Mouse (Mus musculus) hindbrain, embryonic 11.5 days (tissue): ENCODE measurements at regions not wholly inside any gene's neighbourhood (a gene's known extent, or its start where the extent isn't known, plus 50 kb on each side); places are given as distances from the start of the nearest gene placed in this dataset.

Experiments used
- ATAC-seq: fragments of 200-750 bp; cut with Nextera tagmentation; 2 replicates; pipeline ENCODE4 v1.8.0; 2017; ENCODE audit warnings: mild to moderate bottlenecking, moderate TSS enrichment, moderate library complexity; ENCODE audit not compliant: low FRiP score
- DNase-seq: peaks from one replicate; pipeline ENCODE4 v3.0.0-alpha.2; 2015; ENCODE audit warnings: low spot score
- H3K27ac ChIP-seq: fragments of 300-500 bp; sonication (generic); 2 replicates; pipeline ENCODE4 v1.5.1; 2014; ENCODE audit warnings: mild to moderate bottlenecking, low read depth, low read length
- H3K27me3 ChIP-seq: fragments of 300-500 bp; sonication (generic); 2 replicates; pipeline ENCODE4 v1.6.1; 2014; ENCODE audit warnings: mild to moderate bottlenecking, low read length, moderate library complexity, mixed read lengths; ENCODE audit not compliant: control insufficient read depth, insufficient read depth
- H3K36me3 ChIP-seq: fragments of 300-500 bp; sonication (generic); 2 replicates; pipeline ENCODE4 v1.6.1; 2014; ENCODE audit warnings: mild to moderate bottlenecking, low read length, moderate library complexity, mixed read lengths; ENCODE audit not compliant: control insufficient read depth, insufficient read depth
- H3K4me1 ChIP-seq: fragments of 300-500 bp; sonication (generic); replicated peaks from 2 replicates; pipeline ENCODE4 v1.6.1; 2014; ENCODE audit warnings: low read length, mixed read lengths; ENCODE audit not compliant: control insufficient read depth, insufficient read depth
- H3K4me2 ChIP-seq: fragments of 300-500 bp; sonication (generic); replicated peaks from 2 replicates; pipeline ENCODE4 v1.6.1; 2014; ENCODE audit warnings: mild to moderate bottlenecking, low read depth, low read length
- H3K4me3 ChIP-seq: fragments of 300-500 bp; sonication (generic); 2 replicates; pipeline ENCODE4 v1.5.1; 2014; ENCODE audit warnings: low read depth, low read length
- H3K9ac ChIP-seq: fragments of 300-500 bp; sonication (generic); 2 replicates; pipeline ENCODE4 v1.6.1; 2014; ENCODE audit warnings: low read depth, low read length
- H3K9me3 ChIP-seq: fragments of 300-500 bp; sonication (generic); 2 replicates; pipeline ENCODE4 v1.6.1; 2016; ENCODE audit warnings: low read length; ENCODE audit not compliant: control insufficient read depth
- WGBS: fragments of 180-500 bp; shearing (Covaris S2); extraction: QIAGEN DNeasy Blood & Tissue Kit; methylation state at CpG from one replicate; pipeline ENCODE4 v1.1.7; 2014; 5-methylcytosine and 5-hydroxymethylcytosine counted together

DNA sequence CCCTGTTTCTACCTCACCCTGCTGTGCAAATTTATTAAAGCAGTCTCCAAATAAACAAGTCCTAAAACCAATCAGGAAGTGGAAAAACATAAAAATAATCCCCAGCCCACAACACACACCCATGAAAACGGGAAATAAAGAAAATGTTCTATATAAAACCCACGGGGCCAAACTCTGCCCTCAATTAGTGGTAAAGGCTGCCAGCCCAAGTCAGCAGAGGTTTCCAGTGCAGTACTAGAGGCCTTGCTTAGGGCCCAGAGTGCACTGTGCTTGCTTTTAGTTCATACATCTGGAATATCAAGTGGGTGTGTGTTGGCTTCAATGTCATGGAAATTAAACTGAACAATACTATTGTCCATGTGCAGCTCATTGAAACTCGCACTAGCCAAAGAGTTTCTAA is 102.5 kb upstream of the Lmo4 start:
- no peak for DNase-seq
- WGBS, result 82% methylated on average over 3 of the region's 3 CpGs
- no peak for ATAC-seq

DNA sequence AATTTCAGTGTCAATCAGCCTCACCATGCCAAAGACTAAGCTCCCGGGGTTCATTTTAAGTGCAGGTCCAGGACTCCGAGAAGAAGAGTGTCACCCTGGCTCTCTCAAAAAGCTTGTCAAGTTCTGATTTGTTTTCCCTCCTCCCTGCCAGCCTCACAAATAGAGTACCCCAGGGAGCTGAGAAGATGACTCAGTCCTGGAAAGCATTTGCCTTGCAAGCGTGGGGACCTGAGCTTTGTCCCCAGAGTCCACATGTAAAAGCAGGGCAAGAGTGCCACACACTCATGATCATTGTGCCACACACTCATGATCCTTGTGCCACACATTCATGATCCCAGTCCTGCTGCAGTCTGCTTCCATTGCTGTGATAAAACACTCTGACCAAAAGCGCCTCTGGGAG is 100.4 kb upstream of the Lmo4 start:
- H3K27ac ChIP-seq, result no peak overlapping the region
- H3K4me1 ChIP-seq, result no peaks in the 10 kb centered on the region
- WGBS, result 58% methylated on average over 4 of the region's 4 CpGs
- no peaks in the 10 kb centered on the region for H3K36me3 ChIP-seq
- no peaks in the 10 kb centered on the region for H3K9me3 ChIP-seq
- ATAC-seq (no peak), DNase-seq (no peak)
- H3K9ac ChIP-seq, result no peak overlapping the region
- H3K4me3 ChIP-seq, result no peak overlapping the region
- no peak overlapping the region for H3K4me2 ChIP-seq
- no peaks in the 10 kb centered on the region for H3K27me3 ChIP-seq

More for the DNA sequence above, 102.5 kb upstream of the Lmo4 start:
- Histone ChIP-seq H3K9ac (no peak overlapping the region), H3K4me3 (no peak overlapping the region), H3K36me3 (no peaks in the 10 kb centered on the region), H3K27me3 (no peaks in the 10 kb centered on the region), H3K4me1 (no peaks in the 10 kb centered on the region), H3K27ac (no peak overlapping the region), H3K9me3 (no peaks in the 10 kb centered on the region), H3K4me2 (no peak overlapping the region)

DNA sequence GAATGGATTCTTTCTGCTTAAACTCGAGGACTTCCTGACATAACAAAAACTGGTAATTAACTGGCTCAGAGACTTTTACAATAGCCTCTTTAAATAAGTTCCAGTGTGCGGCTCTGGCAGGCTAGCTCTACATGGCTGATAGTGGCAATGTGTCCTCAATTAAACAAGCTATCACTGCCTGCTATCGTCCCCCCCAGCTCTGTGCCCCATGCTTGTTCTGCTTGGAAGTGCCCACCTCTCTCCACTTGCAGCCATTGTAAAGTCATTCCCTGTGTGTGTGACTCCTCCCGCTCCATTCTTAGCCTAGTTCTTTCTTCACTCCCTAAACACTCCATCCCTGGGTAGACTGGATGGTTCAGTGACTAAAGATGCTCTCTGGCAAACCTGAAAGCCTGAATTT is 99.9 kb upstream of the Lmo4 start:
- 56% methylated on average over 4 of the region's 4 CpGs for WGBS
- H3K4me3 ChIP-seq, result no peak overlapping the region
- H3K27me3 ChIP-seq, result no peaks in the 10 kb centered on the region
- no peak overlapping the region for H3K27ac ChIP-seq
- H3K4me2 ChIP-seq, result no peak overlapping the region
- DNase-seq (no peak), ATAC-seq (no peak)
- H3K4me1 ChIP-seq, result no peaks in the 10 kb centered on the region
- no peaks in the 10 kb centered on the region for H3K36me3 ChIP-seq
- H3K9me3 ChIP-seq, result no peaks in the 10 kb centered on the region
- H3K9ac ChIP-seq, result no peak overlapping the region

DNA sequence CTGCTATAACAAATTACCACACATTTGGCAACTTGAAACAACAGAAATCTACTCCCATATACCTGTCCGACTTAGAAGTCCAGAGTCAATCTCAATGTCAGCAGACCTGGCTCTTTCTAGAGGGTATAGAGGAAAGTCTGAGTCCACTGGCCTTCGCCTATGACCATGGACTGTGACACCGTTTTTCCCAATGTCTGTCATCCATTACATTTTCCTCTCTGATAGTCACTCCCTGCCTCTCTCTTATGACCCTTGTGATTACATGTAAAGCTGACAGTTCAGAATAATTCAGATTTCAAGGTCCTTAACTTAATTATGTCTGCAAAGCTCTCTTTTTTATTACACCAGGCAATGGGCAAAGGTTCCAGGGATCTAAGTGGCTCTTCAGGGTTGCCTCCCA is 97.6 kb upstream of the Lmo4 start:
- Histone ChIP-seq H3K9ac (no peak overlapping the region), H3K27me3 (no peaks in the 10 kb centered on the region), H3K27ac (no peak overlapping the region), H3K4me1 (no peaks in the 10 kb centered on the region), H3K4me2 (no peak overlapping the region), H3K9me3 (no peaks in the 10 kb centered on the region), H3K4me3 (no peak overlapping the region), H3K36me3 (no peaks in the 10 kb centered on the region)
- ATAC-seq, result no peak
- DNase-seq, result no peak
- WGBS, result 87% methylated on average over 3 of the region's 3 CpGs

DNA sequence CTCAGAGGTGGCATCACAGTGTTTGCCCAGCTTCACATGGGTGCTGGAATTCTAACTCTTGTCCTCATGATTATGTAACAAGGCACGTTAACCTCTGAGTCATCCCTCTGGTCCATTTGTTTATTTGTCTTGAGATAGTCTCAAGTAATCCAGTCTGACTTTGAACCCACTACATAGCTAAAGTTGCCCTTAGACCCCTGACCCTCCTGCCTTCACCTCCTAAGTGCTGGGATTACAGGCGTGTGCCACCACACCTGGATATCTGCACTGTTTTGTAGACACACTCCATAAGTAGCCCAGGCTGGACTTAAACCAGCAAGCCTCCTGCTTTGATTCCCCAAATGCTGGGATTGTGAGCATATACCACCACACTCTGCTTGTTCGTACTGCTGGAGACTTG is 96.0 kb upstream of the Lmo4 start:
- Histone ChIP-seq H3K4me1 (no peaks in the 10 kb centered on the region), H3K27me3 (no peaks in the 10 kb centered on the region), H3K9me3 (no peaks in the 10 kb centered on the region), H3K9ac (no peak overlapping the region), H3K4me2 (no peak overlapping the region), H3K27ac (no peak overlapping the region), H3K4me3 (no peak overlapping the region), H3K36me3 (no peaks in the 10 kb centered on the region)
- WGBS, result 89% methylated on average over 3 of the region's 3 CpGs
- no peak for DNase-seq
- ATAC-seq, result no peak

DNA sequence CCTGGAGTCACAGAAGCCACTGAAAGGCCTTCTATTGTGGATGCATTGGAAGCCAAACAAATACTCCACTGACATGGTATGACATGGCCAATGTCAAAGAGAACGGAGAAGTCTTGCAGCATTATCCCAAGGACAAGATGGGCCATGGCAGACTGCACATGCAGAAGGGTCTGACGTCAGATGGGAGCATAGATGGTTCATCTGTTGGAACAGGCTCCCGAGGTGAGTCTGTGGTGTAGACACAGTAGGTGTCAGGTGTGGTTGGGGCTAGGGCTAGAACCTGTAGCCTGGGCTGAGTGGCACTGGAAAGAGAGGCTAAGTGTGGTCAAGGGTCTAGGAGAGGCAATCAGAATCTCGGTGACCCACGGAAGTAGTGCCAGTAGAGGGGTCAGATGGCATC is 94.2 kb upstream of the Lmo4 start:
- Histone ChIP-seq H3K9me3 (no peaks in the 10 kb centered on the region), H3K4me1 (no peaks in the 10 kb centered on the region), H3K36me3 (no peaks in the 10 kb centered on the region), H3K27ac (no peak overlapping the region), H3K4me2 (no peak overlapping the region), H3K4me3 (no peak overlapping the region), H3K9ac (no peak overlapping the region), H3K27me3 (no peaks in the 10 kb centered on the region)
- ATAC-seq (no peak), DNase-seq (no peak)
- WGBS, result 94% methylated on average over 5 of the region's 5 CpGs

DNA sequence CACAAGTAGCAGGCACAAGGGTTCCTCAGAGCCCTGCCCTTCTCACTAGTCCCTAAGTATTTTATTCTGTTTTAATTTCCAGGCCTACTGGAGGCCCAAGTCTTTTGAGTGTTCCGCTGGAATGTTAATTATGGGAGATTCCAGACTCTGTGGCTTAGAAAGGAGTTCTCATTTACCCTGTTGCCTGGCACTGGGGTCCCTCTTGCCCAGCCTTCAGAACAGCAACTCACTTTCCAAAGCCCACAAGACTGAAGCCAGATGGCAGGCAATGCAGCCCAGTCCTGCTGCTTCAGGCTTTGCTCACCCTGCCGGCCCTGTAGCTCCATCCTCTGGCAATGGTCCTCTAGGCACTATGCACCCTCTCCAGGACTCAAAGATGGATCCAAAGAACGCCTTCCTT is 84.5 kb upstream of the Lmo4 start:
- WGBS, result 81% methylated on average over 3 of the region's 3 CpGs
- Histone ChIP-seq H3K36me3 (no peaks in the 10 kb centered on the region), H3K27ac (no peak overlapping the region), H3K9me3 (no peaks in the 10 kb centered on the region), H3K27me3 (no peaks in the 10 kb centered on the region), H3K4me2 (no peak overlapping the region), H3K9ac (no peak overlapping the region), H3K4me3 (no peak overlapping the region), H3K4me1 (no peaks in the 10 kb centered on the region)
- no peak for DNase-seq
- ATAC-seq, result no peak

DNA sequence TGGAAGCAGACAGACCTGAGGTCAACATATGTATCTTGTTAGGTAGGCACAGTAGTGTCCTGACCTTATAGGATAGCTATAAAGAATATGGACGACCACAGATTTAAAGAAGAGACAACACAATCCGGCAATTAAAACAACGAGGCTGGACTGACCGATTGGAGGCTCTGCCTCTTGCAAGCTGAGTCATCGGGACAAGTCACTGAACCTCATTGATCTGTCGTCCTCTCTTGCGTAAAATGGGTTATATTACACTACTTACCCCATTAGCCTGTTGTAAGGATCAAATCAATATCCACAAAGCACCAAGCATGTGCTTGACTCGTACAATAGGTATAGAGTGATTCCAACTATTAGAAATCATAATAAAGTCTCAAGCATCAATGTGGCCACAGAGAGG is 81.1 kb upstream of the Lmo4 start:
- ATAC-seq, result no peak
- H3K27me3 ChIP-seq, result no peaks in the 10 kb centered on the region
- DNase-seq, result no peak
- no peaks in the 10 kb centered on the region for H3K36me3 ChIP-seq
- no peak overlapping the region for H3K9ac ChIP-seq
- no peak overlapping the region for H3K4me2 ChIP-seq
- no peaks in the 10 kb centered on the region for H3K4me1 ChIP-seq
- WGBS, result 85% methylated on average over 8 of the region's 8 CpGs
- no peaks in the 10 kb centered on the region for H3K9me3 ChIP-seq
- no peak overlapping the region for H3K27ac ChIP-seq
- no peak overlapping the region for H3K4me3 ChIP-seq

DNA sequence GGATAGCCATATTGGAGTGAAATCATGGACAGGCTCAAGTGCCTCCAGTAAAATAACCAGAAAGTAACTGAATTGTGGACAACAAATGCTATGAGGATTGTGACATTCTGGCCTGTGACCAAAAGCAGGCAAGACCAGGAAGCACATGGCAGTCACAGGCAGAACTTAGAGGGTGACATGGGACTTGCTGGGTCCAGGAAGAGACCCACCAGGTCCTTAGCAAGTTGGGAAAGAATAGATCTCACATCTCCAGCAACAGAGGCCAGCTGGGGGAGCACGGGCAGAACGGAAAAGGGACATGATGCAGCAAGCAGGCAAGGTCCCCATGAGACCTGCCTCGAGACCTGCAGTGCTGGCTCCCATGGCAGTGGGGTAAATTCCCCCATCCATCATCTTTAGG is 79.3 kb upstream of the Lmo4 start:
- no peaks in the 10 kb centered on the region for H3K9me3 ChIP-seq
- no peaks in the 10 kb centered on the region for H3K36me3 ChIP-seq
- H3K4me1 ChIP-seq, result no peaks in the 10 kb centered on the region
- ATAC-seq (no peak), DNase-seq (no peak)
- WGBS, result 76% methylated on average over 3 of the region's 3 CpGs
- no peaks in the 10 kb centered on the region for H3K27me3 ChIP-seq
- H3K27ac ChIP-seq, result no peak overlapping the region
- H3K4me2 ChIP-seq, result no peak overlapping the region
- H3K4me3 ChIP-seq, result no peak overlapping the region
- H3K9ac ChIP-seq, result no peak overlapping the region
